In genomic region chr19:22463506-22463905, GRCm38 (mm10) we compare ENCODE assay signal across 21 mouse cellular contexts.
A peak's percentile ranks its signal among the peaks of the same experiment; 100 is the strongest.
DNase-seq lines count a peak whose midpoint lies in the region; ATAC-seq and TF ChIP-seq lines count a peak whose summit lies in the region.
"Had no signal": no experiment of that assay in that cellular context is flagged by ENCODE, and none has a peak within 500 bp of the region (broad histone marks: within the 10 kb centered on the region; RNA-seq: fewer than 3 reads in every experiment).

No protein-coding gene starts in this region.

- TF ChIP-seq POLR2A in cerebellum, adult 2 months (IDR thresholded peaks at IDR 0.05; ENCODE audit: borderline replicate concordance, insufficient read depth, low read length) = no peak

- H3K27me3 ChIP-seq in cerebellum, adult 2 months (ENCODE audit: control insufficient read depth, insufficient read depth, low read length) = no peaks in the 10 kb centered on the region
- H3K27me3 ChIP-seq in forebrain, embryonic 16.5 days (replicated peaks; ENCODE audit: control insufficient read depth, insufficient read depth, low read length) = no peaks in the 10 kb centered on the region
- H3K27me3 ChIP-seq: hindbrain, embryonic 12.5 days; limb, embryonic 15.5 days; stomach, embryonic 15.5 days had no signal

- WGBS in cerebellum, adult 2 months = 35% methylated on average over 3 of the region's 3 CpGs
- 51% methylated on average over 3 of the region's 3 CpGs for WGBS in forebrain, embryonic 16.5 days

- H3K36me3 ChIP-seq in forebrain, embryonic 16.5 days (ENCODE audit: control insufficient read depth, insufficient read depth) = no peaks in the 10 kb centered on the region
- H3K36me3 ChIP-seq: hindbrain, embryonic 12.5 days; limb, embryonic 15.5 days; stomach, embryonic 15.5 days had no signal

- H3K9me3 ChIP-seq in forebrain, embryonic 16.5 days (ENCODE audit: control insufficient read depth, low read length) = no peaks in the 10 kb centered on the region
- H3K9me3 ChIP-seq: hindbrain, embryonic 12.5 days; limb, embryonic 15.5 days; stomach, embryonic 15.5 days had no signal

- H3K4me3 ChIP-seq in cerebellum, adult 2 months (replicated peaks; ENCODE audit: insufficient read depth, low read depth, low read length) = no peak overlapping the region
- H3K4me3 ChIP-seq in forebrain, embryonic 16.5 days (replicated peaks; ENCODE audit: low read length) = no peak overlapping the region
- H3K4me3 ChIP-seq: hindbrain, embryonic 12.5 days; limb, embryonic 15.5 days; myocyte; stomach, embryonic 15.5 days had no signal

- no peak for TF ChIP-seq CTCF in cerebellum, adult 2 months (IDR thresholded peaks at IDR 0.05; ENCODE audit: borderline replicate concordance, insufficient read depth, low read depth, low read length)

- peak overlapping the region; percentile 55; the same call in 1 of the 2 replicates for H3K27ac ChIP-seq in cerebellum, adult 2 months (ENCODE audit: insufficient read depth, low read length)
- H3K27ac ChIP-seq in forebrain, embryonic 16.5 days (ENCODE audit: low read length) = no peak overlapping the region
- H3K27ac ChIP-seq: hindbrain, embryonic 12.5 days; limb, embryonic 15.5 days; stomach, embryonic 15.5 days had no signal

- H3K4me2 ChIP-seq in forebrain, embryonic 16.5 days (ENCODE audit: low read length) = no peak overlapping the region
- H3K4me2 ChIP-seq: hindbrain, embryonic 12.5 days; limb, embryonic 15.5 days; midbrain, embryonic 11.5 days; stomach, embryonic 15.5 days had no signal

- DNase-seq in cerebellum, adult 2 months = no peak
- no peak for DNase-seq in cerebellum, postnatal 14 days
- DNase-seq in layer of hippocampus, adult 9-10 months (ENCODE audit: low spot score) = peak; percentile 61
- peak; percentile 69 to 85 for DNase-seq in left cerebral cortex, adult 9 months (ENCODE audit: low spot score in 2 of 2)
- DNase-seq in right cerebral cortex, postnatal 36 days (ENCODE audit: low spot score in 2 of 2) = peak; percentile 78 to 86
- DNase-seq in kidney, adult 8-10 months = no peak
- no peak for DNase-seq in kidney, postnatal 25 days
- DNase-seq: adrenal gland, postnatal 25 days; cerebellum, postnatal 25 days; heart, adult 18-20 months; kidney, postnatal 14 days; liver, postnatal 0 days; lung, postnatal 36 days; thymus, postnatal 25 days had no signal

- H3K9ac ChIP-seq in forebrain, embryonic 16.5 days (replicated peaks; ENCODE audit: low read depth, low read length) = no peak overlapping the region
- H3K9ac ChIP-seq: hindbrain, embryonic 12.5 days; limb, embryonic 15.5 days; liver, postnatal 0 days; stomach, embryonic 15.5 days had no signal

- peaks cover 4% of the 10 kb centered on the region for H3K4me1 ChIP-seq in cerebellum, adult 2 months (ENCODE audit: control insufficient read depth, insufficient read depth, low read length)
- no peaks in the 10 kb centered on the region for H3K4me1 ChIP-seq in forebrain, embryonic 16.5 days (replicated peaks; ENCODE audit: control insufficient read depth, insufficient read depth, low read length)
- H3K4me1 ChIP-seq: hindbrain, embryonic 12.5 days; limb, embryonic 15.5 days; stomach, embryonic 15.5 days had no signal

- ATAC-seq in forebrain, embryonic 16.5 days = no peak
- ATAC-seq: intestine, embryonic 16.5 days; liver, postnatal 0 days had no signal

Comparison
In these comparisons a context has a peak if more than half of its experiments do, and no peak if none do; other contexts are left out.
1. DNase-seq: peak in layer of hippocampus, adult 9-10 months (single experiment), left cerebral cortex, adult 9 months (2 of 2) and right cerebral cortex, postnatal 36 days (2 of 2); none in cerebellum, adult 2 months (0 of 2), cerebellum, postnatal 14 days (0 of 2), kidney, adult 8-10 months (0 of 2) and kidney, postnatal 25 days (0 of 2).